Mouse (Mus musculus) CH12.LX (cell line): ENCODE results near the gene St14. TPM values are rescaled to one million over a fixed set of nuclear protein-coding genes. Genes with fewer than 3 reads are reported as not detected.

Experiments
- DNase-seq: peaks from one replicate; pipeline ENCODE4 v3.0.0-alpha.2; 2013; ENCODE audit errors: extremely low read depth
- H3K27ac ChIP-seq: 2 replicates; pipeline ENCODE4 v1.5.1; 2012; ENCODE audit warnings: low read depth, mild to moderate bottlenecking, control low read depth, moderate library complexity; ENCODE audit not compliant: insufficient read depth
- H3K27me3 ChIP-seq: replicated peaks from 2 replicates; pipeline ENCODE3; 2012; ENCODE audit warnings: inconsistent platforms
- H3K36me3 ChIP-seq, 2 experiments: replicated peaks in 1 of 2; 2 replicates each; pipeline versions ENCODE3 to v1.6.1; 2012; ENCODE audit warnings: inconsistent platforms in 1 of 2, low read length in 1 of 2, mild to moderate bottlenecking in 1 of 2, mixed read lengths in 1 of 2, moderate library complexity in 1 of 2; ENCODE audit not compliant: control insufficient read depth in 1 of 2, insufficient read depth in 1 of 2
- H3K4me1 ChIP-seq, 2 experiments: 2 replicates each; pipeline ENCODE4 v1.6.1; 2012; ENCODE audit warnings: inconsistent platforms in 1 of 2, moderate library complexity in 1 of 2; ENCODE audit not compliant: insufficient read depth in 2 of 2, control insufficient read depth in 1 of 2
- H3K4me2 ChIP-seq: 2 replicates; pipeline ENCODE4 v1.6.1; 2012; ENCODE audit warnings: low read depth, mild to moderate bottlenecking, control low read depth; ENCODE audit not compliant: poor library complexity, insufficient read depth, severe bottlenecking
- H3K4me3 ChIP-seq, 3 experiments: fragments of 150-350 bp in 1 of 3; sonication (generic) in 1 of 3; replicated peaks in 1 of 3; 2 replicates each; pipeline versions ENCODE3 to v1.5.1; 2011 to 2012; ENCODE audit warnings: low read depth in 2 of 3, low read length in 2 of 3, mild to moderate bottlenecking in 2 of 3, moderate library complexity in 2 of 3, control low read depth in 1 of 3, improper control_type of control experiment in 1 of 3, inconsistent platforms in 1 of 3, mixed read lengths in 1 of 3; ENCODE audit not compliant: poor library complexity in 1 of 3
- H3K79me2 ChIP-seq: replicated peaks from 2 replicates; pipeline ENCODE4 v1.6.1; 2012; ENCODE audit warnings: mild to moderate bottlenecking, moderate library complexity; ENCODE audit not compliant: control insufficient read depth, poor library complexity, insufficient read depth, severe bottlenecking; ENCODE audit errors: extremely low read depth
- H3K9ac ChIP-seq: 2 replicates; pipeline ENCODE4 v1.6.1; 2012; ENCODE audit warnings: low read depth, mild to moderate bottlenecking, control low read depth, moderate library complexity; ENCODE audit not compliant: insufficient read depth
- H3K9me3 ChIP-seq: replicated peaks from 2 replicates; pipeline ENCODE3; 2012; ENCODE audit warnings: low read length, inconsistent platforms, mixed read lengths
- CTCF ChIP-seq, 2 experiments: IDR thresholded peaks in 1 of 2; conservative IDR thresholded peaks in 1 of 2; 2 replicates each; pipeline ENCODE4 v1.5.1; 2011 to 2012; ENCODE audit warnings: low read depth in 2 of 2, low read length in 2 of 2, improper control_type of control experiment in 1 of 2, inconsistent platforms in 1 of 2, mild to moderate bottlenecking in 1 of 2, moderate library complexity in 1 of 2
- ELF1 ChIP-seq: IDR thresholded peaks from 2 replicates; pipeline ENCODE4 v1.6.1; 2014; ENCODE audit warnings: low read depth, mild to moderate bottlenecking, inconsistent platforms, low read length, improper control_type of control experiment
- HCFC1 ChIP-seq: IDR thresholded peaks from 2 replicates; pipeline ENCODE4 v1.6.1; 2012; ENCODE audit warnings: low read depth, mild to moderate bottlenecking, inconsistent platforms, low read length, improper control_type of control experiment
- IRF4 ChIP-seq: IDR thresholded peaks from 2 replicates; pipeline ENCODE4 v1.6.1; 2014; ENCODE audit warnings: low read depth, mild to moderate bottlenecking, inconsistent platforms, low read length, improper control_type of control experiment
- MAZ ChIP-seq: IDR thresholded peaks from 2 replicates; pipeline ENCODE4 v1.6.1; 2012; ENCODE audit warnings: low read depth, mild to moderate bottlenecking, inconsistent platforms, low read length, improper control_type of control experiment, moderate library complexity
- MEF2A ChIP-seq: IDR thresholded peaks from 2 replicates; pipeline ENCODE4 v1.6.1; 2014; ENCODE audit warnings: low read depth, mild to moderate bottlenecking, inconsistent platforms, low read length, improper control_type of control experiment, borderline replicate concordance
- MYC ChIP-seq: IDR thresholded peaks from 2 replicates; pipeline ENCODE4 v1.6.1; 2011; ENCODE audit warnings: low read depth, mild to moderate bottlenecking, improper control_type of control experiment, low read length
- NELFE ChIP-seq: IDR thresholded peaks from 2 replicates; pipeline ENCODE4 v1.6.1; 2011; ENCODE audit warnings: low read depth, low read length, improper control_type of control experiment
- POLR2A ChIP-seq: IDR thresholded peaks from 2 replicates; pipeline ENCODE4 v1.6.1; 2011; ENCODE audit warnings: low read depth, mild to moderate bottlenecking, improper control_type of control experiment, low read length
- RAD21 ChIP-seq: IDR thresholded peaks from 2 replicates; pipeline ENCODE4 v1.6.1; 2011; ENCODE audit warnings: low read depth, mild to moderate bottlenecking, low read length, improper control_type of control experiment, moderate library complexity
- RCOR1 ChIP-seq: conservative IDR thresholded peaks from 2 replicates; pipeline ENCODE4 v1.6.1; 2012; ENCODE audit warnings: low read depth, mild to moderate bottlenecking, inconsistent platforms, low read length, improper control_type of control experiment
- USF1 ChIP-seq: IDR thresholded peaks from 2 replicates; pipeline ENCODE4 v1.6.1; 2014; ENCODE audit warnings: low read depth, mild to moderate bottlenecking, inconsistent platforms, low read length, improper control_type of control experiment
- USF2 ChIP-seq: conservative IDR thresholded peaks from 2 replicates; pipeline ENCODE4 v1.6.1; 2011; ENCODE audit warnings: low read depth, low read length, improper control_type of control experiment
- ZKSCAN1 ChIP-seq: IDR thresholded peaks from 2 replicates; pipeline ENCODE4 v1.6.1; 2012; ENCODE audit warnings: low read depth, inconsistent platforms, low read length, improper control_type of control experiment, borderline replicate concordance
- dilution Hi-C: fragments of 300-500 bp; cut with MboI; formaldehyde crosslinking; loops from 2 replicates; pipeline ENCODE4 v1.14.3; 2020; ENCODE audit warnings: low sequenced_read_pairs; ENCODE audit not compliant: extremely low pct_unique_long_range_greater_than_20kb, extremely low pct_ligation_motif_present
- in situ Hi-C: fragments of 300-500 bp; cut with MboI; formaldehyde crosslinking; loops from 3 replicates; pipeline ENCODE4 v1.14.3; 2019; ENCODE audit warnings: low sequenced_read_pairs, low pct_ligation_motif_present, low pct_unique_long_range_greater_than_20kb, mixed read lengths
- polyA plus RNA-seq: library from polyadenylated mRNA; unstranded; fragments of >175 nt; gene quantifications from 2 replicates; pipeline ENCODE4 v1.2.1, GENCODE M21; 2012; ENCODE audit warnings: low read depth; ENCODE audit not compliant: insufficient read length
- total RNA-seq, 2 experiments: library from RNA; depleted of rRNA; stranded (reverse); fragments of 300-350 nt in 1 of 2; fragments of >200 nt in 1 of 2; gene quantifications; 2 replicates each; pipeline ENCODE4 v1.2.3; 2012 to 2014

Gene St14
- total and polyA plus RNA-seq, 3 experiments: 4.3 to 10.9 (median 8.6) TPM

DNA sequence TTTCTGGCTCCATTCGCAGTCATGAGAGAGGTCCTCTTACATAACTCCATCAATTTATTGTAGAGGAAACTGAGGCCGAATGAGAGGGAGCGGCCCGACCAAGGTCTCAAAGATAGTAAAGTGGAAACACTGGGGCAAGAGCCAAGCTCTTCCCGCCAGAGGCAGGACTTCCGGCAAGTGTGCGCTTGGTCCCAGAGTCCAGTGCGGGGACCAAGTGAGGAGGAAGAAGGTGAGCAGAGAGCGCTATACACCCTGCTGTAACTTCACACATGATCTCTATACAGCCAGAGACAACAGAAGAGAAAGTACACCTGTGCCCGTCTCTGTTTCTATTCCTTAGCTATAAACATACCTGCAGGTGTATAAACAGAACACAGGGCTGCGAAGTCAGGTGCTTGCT is 14.6 kb downstream of the St14 start:
- no peak overlapping the region for H3K27ac ChIP-seq
- H3K79me2 ChIP-seq: no peaks in the 10 kb centered on the region
- dilution Hi-C loops: no loop called here
- H3K9ac ChIP-seq: no peak overlapping the region
- no peak for TF ChIP-seq MAZ
- TF ChIP-seq MYC: no peak
- no peak for TF ChIP-seq ELF1
- TF ChIP-seq, all 38 proteins: peak for 0
- Histone ChIP-seq H3K9me3 (no peaks in the 10 kb centered on the region), H3K27me3 (no peaks in the 10 kb centered on the region), H3K4me2 (no peak overlapping the region), H3K36me3 (no peaks in the 10 kb centered on the region), H3K4me3 (no peak overlapping the region), H3K4me1 (peaks cover 19 to 47% of the 10 kb centered on the region in 2 experiments)
- DNase-seq: no peak
- in situ Hi-C loops: no loop called here

DNA sequence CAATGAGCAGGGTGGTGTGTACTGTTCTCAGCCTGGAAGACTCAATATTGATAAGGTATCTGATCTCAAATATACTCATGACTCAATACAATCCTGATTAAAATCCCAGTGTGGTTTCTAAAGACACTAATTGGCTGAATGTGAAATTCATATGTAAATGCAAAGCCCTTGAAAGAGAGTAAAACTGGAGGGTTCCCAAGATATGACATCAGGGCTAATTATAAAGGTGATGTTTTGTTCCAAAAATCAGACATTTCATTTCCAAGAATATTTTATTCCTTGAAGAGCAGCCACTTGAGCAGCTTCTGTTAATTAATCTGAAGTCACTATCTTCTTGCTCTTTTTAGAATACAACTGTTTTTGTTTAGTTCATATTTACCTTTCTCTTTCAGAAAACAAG is 16.1 kb downstream of the St14 start:
- Histone ChIP-seq H3K36me3 (no peaks in the 10 kb centered on the region), H3K4me1 (peaks cover 15 to 34% of the 10 kb centered on the region in 2 experiments), H3K27ac (no peak overlapping the region), H3K4me3 (no peak overlapping the region), H3K9ac (no peak overlapping the region), H3K4me2 (no peak overlapping the region), H3K79me2 (no peaks in the 10 kb centered on the region), H3K27me3 (no peaks in the 10 kb centered on the region), H3K9me3 (no peaks in the 10 kb centered on the region)
- DNase-seq: no peak
- no peak for TF ChIP-seq MEF2A
- TF ChIP-seq RCOR1: no peak
- TF ChIP-seq HCFC1: no peak
- TF ChIP-seq IRF4: no peak
- TF ChIP-seq ELF1: no peak
- no peak for TF ChIP-seq RAD21
- TF ChIP-seq ZKSCAN1: no peak
- TF ChIP-seq NELFE: no peak
- no peak for TF ChIP-seq USF2
- dilution Hi-C loops: no loop called here
- in situ Hi-C loops: no loop called here

DNA sequence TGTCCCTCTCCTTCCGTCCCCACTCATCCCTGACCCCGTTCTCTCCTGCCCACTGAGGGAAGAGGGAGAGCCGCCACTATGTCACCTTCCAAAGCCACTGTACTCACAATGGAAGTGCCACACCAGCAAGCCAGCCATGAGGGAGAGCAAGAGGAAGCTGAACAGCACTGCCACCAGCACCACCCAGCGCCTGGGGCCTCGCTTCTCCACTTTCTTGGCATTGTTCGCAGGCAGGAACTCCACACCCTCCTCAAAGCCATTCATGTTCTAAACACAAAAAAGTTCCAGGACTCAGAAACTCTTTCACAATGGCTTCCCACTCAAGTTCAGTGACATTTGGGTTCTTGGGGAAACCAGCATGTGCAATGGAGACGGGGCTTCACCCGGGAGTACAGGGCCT is 23.2 kb downstream of the St14 start:
- no peak for TF ChIP-seq CTCF (conservative IDR thresholded peaks at IDR 0.05 in 1 of 2, IDR thresholded peaks at IDR 0.05 in 1 of 2; ENCODE audit: low read depth in 2 of 2, low read length in 2 of 2)
- no peak for TF ChIP-seq HCFC1
- TF ChIP-seq MYC: no peak
- TF ChIP-seq RCOR1: no peak
- no peak for TF ChIP-seq POLR2A
- no peak for TF ChIP-seq USF1
- H3K4me2 ChIP-seq: no peak overlapping the region
- H3K4me3 ChIP-seq: no peak overlapping the region
- H3K36me3 ChIP-seq: peaks cover 0 to 12% of the 10 kb centered on the region in 2 experiments
- H3K4me1 ChIP-seq: peaks cover 0 to 3% of the 10 kb centered on the region in 2 experiments; a peak in 2 of 4 replicates
- no peaks in the 10 kb centered on the region for H3K9me3 ChIP-seq
- in situ Hi-C loops (no loop called here), dilution Hi-C loops (no loop called here)
- no peaks in the 10 kb centered on the region for H3K27me3 ChIP-seq
- no peak for DNase-seq
- H3K9ac ChIP-seq: no peak overlapping the region
- no peak overlapping the region for H3K27ac ChIP-seq
- no peaks in the 10 kb centered on the region for H3K79me2 ChIP-seq
